Mouse (Mus musculus) urinary bladder, adult 18-20 months (tissue): ENCODE results near the gene Fus.
"Not testable (repeated sequence)": the region's sequence is repeated elsewhere in the genome, so short reads cannot be mapped to it uniquely, and the experiment has no call there.

ENCODE experiments used
- DNase-seq, 2 experiments: peaks; one replicate each; pipeline ENCODE4 v3.0.0; 2022; ENCODE audit warnings: low spot score in 2 of 2, mixed read lengths in 2 of 2

Fus gene

DNA sequence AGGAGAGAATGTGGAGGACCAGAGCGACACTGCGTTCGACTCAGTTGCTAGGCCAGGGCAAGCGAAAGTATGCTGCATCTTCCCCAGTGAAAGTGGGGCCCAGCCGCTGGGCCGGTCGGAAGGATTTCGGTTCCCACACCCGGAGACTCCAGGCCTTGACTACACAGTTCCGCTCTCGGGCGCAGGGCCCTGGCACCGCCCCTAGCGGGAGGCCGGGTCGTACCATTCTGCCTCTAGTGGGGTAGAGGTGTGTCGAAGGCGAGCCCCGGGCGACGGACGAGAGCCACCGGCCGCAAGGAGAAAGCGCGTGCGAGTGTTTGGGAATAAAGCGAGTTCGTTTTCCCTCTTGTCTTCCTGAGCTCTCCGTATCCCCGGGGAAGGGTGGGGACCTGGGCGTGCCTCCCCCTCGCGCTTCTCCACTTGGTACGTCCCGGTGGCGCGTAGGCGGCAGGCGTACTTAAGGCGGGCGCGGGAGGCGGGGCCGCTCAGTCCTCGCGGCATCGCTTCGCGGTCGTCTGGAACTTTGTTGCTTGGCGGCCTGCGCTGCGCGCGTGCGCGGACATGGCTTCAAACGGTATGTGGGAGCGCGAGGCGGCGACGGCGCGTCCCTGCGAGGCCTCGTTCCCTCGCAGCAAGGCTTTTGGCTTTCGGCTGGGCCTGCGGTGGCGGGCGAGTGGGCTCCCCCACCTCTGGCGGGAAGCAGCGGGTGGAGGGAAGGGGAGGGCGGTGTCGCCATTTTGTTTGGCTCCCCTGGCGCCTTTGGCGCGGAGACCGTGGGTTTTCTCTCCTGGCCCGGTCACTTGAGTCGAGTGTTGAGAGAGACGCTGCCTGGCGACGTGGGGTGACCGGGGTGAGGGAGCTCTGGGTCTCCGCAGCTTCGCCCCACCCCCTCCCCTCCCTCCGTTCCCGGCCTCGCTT, at the start of gene Fus:
Fus (plus strand) TSS at position 454 of the 918 bp plus-strand sequence.
- DNase-seq: peak; percentile 90 to 96

DNA sequence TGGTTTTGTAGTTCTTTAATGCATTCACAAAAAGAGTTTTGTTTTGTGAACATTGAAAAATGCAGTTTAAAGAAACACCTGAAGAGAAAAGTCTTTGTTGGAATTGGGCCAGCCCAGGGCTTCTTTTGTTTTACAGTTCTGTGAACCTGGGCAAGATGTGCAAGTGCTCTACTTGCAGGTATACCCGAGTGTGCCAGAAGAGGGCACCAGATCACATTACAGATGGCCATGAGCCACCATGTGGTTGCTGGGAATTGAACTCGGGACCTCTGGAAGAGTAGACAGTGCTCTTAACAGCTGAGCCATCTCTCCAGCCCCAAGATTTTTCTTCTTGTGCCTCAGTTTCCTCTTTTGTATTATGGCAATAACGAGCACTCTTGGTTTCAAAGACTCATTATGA, 49.1 kb upstream of the Fus start:
- DNase-seq: no peak

DNA sequence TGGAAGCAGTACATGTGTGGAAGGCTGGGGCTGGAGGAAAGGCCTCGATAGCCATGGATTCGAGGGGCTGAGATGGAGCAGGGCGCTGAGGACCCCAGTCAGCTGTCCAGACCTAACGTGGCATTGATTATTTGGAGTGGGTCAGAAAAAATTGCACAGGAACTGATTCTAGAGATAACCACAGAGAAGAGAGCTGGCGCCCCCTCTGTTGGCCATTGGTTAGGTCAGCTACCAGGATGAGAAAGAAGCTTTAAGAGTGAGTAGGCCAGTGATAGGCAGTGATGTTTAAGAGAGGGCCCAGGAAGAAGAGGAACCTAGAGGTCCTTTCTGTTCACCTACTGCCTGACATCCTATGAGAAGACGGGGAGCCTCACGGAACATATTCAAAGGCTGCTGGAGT, 48.0 kb upstream of the Fus start:
- no peak for DNase-seq

DNA sequence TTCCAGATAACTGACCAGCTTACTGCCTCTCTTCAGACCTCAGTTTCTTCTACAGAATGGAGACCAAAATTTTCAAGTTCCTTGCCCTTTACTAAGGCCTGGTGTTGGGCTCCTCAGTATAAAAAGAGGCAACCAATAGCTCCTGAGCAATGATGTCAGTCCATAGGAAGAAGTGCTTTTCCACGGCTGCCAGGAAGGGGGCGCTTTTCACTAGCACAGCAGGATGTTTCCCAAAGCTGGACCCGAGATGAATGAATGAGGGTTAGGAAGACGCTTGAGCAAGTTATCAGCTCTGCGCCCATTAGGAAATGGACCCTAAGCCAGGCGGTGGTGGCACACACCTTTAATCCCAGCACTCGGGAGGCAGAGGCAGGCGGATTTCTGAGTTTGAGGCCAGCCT, 45.7 kb upstream of the Fus start:
- DNase-seq: no peak

DNA sequence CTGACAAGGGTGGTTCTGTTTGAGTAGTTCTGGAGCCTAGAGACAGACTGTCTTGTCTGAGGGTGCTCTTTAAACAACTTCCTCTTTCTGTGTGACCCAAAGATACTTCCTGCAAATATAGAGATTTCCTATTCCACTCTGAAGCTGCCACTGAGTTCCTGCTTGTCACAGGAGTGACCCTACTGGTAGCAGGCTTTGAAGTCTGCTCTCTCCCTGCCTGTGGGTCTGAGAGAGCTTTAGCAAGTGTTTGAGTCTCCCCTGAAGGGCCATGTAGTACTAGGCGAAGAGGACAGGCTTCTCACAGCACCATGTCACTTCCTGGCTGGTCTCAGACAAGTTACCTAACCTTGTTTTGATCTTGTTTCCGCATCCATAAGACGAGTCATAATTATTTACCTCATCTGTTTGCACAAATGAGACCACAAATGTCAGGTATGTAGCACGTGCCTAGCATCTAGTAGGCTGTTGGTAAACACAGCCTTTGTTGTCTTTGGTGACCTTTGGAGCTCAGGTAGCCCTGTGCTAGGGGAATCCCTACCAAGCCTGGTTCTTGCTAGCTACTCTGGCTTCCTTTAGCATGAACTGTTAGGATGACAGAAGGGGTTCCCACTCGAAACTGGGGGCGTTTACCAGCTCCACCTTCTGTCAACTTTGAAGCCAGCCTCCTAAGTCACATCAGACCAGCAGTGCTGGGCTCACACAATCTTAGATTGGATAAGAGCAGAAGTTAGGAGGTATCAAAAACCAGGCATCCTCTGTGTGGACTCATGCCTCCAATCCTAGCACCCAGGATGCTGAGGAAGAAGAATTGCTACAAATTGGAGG, 44.6 kb upstream of the Fus start:
- no peak for DNase-seq

DNA sequence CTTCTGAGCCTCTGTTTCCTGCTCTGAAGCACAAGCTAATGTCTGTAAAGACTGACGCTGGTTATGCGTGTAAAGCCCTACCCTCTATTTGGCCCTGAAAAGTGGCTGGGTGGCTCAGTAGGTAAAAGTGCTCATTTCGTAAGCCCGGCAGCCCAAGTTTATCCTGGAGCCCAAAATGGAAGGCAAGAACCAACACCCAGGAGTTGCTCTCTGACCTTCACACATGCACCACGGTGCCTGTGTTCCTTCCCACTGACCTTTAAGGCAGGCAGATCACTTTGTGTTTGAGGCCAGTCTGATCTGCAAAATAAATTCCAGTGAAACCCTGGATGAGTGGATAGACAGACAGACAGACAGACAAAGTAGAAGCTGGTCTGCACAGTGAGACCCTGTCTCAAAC, 43.5 kb upstream of the Fus start:
- DNase-seq: no peak

DNA sequence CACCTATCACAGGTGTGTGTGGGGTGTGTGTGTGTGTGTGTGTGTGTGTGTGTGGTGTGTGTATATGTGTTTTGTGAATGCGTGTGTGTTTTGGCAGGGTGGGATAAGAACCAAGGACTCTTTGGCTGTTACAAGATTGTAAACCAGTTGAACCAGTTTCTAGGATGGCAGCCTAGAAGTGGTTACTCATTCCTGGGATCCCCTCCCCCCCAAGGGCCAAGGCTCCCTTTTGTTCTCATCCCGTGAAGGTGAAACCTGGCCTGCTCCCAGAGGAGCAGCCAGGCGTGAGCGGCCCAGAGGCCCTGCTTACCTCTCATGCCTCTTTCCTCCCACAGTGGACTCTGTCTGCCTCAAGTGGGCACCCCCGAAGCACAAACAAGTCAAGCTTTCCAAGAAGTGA, 42.0 kb upstream of the Fus start:
- DNase-seq: peak in 1 of 2 experiments; percentile 47

DNA sequence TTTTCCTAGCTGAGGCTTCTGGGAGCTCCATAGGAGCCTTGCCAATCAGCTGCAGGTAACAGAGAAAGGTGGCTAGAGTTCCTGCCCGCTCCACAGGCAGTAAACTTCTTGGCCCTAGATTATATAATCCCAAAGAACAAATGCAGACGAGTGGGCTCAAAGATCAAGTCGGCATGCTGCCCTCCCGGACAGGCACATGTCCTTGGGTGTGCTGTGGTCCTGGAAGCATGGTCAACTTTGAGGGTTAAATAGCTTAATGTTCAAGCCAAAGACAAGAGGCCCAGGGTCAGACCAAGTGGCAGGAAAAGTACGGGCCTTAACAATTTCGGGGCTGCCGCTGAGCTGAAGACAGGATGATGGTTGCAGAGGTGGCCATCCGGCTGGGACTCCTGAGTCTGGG, 41.2 kb upstream of the Fus start:
- DNase-seq: no peak

DNA sequence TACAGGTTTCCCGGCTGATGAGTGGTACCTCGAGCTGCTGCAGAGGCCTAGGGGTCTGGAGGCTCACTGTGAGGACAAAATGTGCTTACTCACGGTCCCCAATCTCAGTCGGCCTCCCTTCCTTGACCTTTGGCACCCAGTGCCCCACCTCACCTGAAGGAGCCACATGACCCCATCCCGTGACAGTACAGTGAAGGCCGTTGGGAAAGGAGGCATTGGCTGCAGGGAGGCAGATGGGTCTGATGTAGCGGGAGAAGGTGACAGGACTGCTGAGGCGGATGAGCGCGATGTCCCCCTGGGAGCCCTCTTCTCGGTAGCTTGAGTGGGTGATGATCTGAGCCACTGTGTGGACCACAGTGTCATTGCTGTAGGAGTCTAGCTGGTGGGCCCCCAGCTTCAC, 40.4 kb upstream of the Fus start:
- no peak for DNase-seq

DNA sequence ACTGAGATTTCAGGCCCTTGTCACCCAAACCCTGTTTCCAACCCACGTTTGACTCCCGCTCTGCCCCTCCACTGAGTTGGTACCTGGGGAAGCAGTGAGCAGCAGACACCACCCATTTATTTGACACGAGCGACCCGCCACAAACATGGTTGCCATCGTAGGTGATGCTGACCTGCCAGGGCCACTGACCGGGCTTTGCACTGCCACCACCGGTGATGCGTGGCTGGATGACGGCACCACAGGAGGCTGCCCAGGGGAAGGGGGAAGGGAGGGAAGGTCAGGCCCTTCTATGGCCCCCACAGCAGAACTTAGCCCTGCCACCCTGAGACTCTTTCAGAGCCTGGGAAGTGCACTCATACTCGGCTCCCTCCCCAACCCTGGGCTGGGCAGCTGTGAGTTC, 39.5 kb upstream of the Fus start:
- DNase-seq: no peak

DNA sequence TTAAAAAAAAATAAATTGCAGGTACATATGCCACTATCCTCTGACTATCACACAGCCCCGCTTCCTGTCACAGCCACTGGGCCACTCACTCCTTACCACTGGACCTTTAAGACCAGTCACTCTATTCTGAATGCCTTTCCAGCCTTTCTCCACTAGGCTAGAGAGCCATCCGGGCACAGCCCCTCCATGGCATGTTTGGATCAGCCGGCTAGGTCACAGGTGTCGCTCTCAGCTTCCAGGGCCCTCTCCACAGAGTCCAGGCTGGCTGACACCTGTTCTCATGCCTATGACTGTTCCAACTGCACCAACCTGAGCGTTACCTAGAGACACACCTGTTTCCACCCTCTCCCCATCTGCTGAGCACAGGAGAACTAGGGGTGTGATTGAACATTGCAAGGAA, 38.7 kb upstream of the Fus start:
- DNase-seq: no peak

DNA sequence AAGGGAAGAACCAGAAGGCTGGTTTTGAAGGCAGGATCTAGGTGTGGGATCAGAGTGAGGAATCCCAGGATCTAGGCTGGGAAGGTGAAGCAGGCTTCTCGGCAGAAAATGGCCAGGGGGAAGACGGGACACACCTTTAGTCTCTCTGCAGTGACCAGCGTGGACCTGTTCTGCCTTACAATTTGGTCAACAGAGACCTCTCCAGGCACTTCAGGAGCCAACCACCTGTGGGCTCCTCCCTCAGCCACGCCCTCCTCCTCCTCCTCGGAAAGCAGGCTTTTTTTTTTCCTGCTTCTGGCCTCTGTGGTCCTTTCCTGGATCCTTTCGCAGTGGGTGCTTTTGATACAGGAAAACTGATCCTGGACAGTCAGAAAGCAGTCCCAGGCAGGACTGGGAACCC, 37.3 kb upstream of the Fus start, which contains the start of gene Prss8:
Prss8 (minus strand) TSS at position 182 of the 400 bp plus-strand sequence.
- peak in 1 of 2 experiments; percentile 75 for DNase-seq

DNA sequence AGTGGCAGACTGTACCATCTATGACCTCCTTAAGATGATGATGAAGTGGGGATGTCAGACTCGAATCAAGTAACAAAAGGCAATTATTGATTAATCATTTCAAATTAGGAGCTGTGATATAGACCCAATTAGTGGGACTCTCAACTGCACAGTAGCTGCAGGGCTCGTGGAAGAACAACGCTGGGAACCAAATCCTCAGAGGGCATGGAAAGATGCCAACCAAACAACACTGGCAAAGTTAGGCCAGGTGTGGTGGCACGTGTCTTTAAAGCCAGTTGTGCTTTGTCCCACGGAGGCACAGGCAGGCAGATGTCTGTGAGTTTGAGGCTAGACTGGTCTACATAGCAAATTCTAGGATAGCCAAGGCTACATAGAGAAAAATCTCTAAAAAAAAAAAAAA, 36.6 kb upstream of the Fus start:
- DNase-seq: no peak

DNA sequence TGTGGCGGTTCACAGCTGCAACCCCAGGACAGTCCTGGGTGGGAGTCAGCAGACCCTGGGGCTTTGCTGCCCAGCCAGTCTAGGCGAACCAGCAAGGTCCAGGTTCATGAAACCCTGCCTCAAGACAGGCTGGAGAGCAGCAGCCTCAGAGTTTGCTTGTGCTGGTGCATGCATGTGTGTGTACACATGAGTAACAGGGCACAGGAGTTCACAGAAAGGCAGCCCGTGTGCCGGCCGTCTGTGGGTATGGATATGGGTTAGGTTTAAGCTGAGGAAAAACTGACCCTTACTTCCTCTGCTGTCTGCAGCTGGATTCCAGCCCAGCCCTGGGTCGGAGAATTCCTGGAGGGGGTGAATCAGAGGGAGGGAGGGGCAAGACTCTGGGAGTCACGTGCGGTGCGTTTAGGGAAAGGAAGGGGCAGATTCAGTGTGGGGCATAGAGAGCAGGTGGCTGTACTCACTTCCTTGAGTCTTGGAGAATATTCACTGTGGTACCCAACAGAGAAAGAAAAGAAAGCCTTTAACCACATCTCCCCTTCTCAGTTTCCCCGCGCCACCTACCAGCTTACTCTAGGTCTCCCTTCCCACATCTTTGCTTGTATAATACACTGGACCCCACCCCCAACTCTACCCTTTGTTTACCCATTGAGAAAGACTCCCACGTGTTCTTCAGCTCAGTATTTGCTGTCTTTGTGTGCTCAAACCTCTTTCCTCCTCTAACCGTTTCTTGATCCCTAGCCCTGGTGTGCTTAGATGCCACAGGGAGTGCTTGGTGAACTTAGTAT, 35.7 kb upstream of the Fus start:
- DNase-seq: peak in 1 of 2 experiments; percentile 50

DNA sequence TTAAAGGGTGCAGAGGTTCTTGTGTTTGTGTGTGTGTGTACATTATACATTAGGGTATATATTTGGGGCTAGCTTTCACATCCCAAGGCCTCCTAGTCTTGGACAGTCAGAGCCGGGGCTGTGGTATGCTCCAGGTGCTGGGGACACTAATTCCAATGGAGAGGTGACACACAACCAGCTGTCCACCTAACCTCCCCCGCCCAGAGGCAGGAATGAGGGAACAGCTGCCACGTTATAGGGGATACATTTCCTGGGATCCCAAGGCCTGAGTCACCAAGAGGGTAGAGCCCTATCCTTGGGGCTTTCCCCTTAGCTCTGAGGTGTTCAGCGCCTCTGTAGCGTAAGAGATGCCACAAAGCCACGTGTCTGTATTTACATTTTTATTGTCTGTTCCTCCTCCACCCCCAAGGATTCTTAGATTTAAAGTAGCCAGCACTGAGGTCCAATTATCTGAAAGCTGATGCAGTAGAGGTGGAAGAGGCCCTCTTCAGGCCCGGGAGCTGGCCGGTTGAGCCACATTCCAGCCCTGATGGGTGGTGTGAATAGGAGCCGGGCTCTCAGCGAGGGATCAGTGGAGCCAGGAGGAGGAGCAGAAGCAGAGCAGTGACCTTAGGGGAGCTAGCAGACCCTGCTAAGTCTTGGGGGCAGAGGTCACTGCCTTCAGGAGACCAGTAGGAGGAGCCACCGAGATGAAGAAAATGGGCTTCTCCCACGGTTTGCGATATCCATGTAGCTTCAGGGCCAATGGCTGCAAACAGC, 34.8 kb upstream of the Fus start:
- peak in 1 of 2 experiments; percentile 44 for DNase-seq

DNA sequence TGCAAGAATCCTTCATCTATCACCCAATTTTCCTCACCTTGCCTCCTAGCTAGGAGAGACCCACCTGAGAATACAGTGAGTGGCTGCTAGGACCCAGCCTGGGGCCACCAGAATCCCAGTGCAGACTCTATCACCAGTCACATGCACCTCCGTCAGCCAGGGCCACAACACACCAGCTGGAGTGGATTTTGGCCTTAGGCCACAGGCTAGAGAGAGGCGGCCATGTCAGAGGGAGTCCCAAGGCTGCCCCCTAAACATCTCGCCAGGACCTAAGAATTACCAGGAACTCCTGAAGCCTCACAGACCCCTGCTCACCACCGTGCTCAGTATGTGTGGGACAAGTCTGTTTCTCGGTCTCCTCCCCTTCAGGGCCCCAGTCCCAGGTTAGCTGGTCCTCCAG, 33.2 kb upstream of the Fus start:
- DNase-seq: no peak

DNA sequence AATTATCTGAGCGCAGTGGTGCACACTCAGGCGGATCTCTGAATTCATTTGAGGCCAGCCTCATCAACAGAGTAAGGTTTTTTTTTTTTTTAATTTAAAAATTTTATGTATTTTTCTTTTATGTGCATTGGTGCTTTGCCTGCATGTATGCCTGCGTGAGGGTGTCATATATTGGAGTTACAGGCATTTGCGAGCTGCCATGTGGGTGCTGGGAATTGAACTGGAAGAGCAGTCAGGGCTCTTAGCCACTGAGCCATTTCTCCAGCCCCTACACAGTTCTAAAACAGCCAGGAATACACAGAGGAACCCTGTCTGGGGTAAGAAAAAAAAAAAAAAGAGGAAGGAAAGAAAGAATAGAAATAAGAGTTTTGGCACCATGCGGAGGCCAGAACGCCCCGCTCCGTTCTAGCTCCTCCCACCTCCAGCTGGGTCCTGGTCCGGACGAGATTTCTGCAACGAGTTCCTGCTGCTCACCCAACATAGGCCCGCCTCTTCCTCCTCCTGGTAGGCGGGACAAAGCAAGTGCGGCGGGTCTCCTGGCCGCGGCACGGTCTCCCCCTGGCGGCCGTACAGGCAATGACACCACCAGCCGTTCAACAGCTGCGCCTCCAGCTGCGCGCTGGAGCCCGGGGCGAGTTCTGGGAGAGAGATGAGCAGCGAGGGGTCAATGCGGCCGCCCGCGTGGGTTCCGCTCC, 32.1 kb upstream of the Fus start:
- peak; percentile 92 to 94 for DNase-seq

DNA sequence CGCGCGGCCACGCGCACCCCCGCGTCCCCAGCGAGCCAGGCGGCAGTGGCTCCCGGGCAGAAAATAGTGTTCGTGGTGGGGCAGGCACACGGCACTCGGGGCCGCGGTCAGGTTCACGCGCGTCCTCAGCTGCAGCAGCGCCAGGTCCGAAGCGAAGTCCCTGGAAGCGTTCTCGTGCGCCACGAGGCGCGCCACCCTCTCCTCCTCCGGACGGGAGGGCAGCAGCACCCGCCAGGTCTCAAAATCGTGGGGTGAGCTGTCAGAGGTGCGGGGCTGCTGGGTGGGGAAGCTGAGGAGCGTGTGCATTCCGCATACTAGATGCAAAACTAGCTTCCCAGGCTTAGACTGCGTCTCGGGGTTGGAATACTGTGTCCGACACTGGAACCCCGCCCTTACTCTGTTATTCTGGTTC, 31.5 kb upstream of the Fus start:
- DNase-seq: no peak

DNA sequence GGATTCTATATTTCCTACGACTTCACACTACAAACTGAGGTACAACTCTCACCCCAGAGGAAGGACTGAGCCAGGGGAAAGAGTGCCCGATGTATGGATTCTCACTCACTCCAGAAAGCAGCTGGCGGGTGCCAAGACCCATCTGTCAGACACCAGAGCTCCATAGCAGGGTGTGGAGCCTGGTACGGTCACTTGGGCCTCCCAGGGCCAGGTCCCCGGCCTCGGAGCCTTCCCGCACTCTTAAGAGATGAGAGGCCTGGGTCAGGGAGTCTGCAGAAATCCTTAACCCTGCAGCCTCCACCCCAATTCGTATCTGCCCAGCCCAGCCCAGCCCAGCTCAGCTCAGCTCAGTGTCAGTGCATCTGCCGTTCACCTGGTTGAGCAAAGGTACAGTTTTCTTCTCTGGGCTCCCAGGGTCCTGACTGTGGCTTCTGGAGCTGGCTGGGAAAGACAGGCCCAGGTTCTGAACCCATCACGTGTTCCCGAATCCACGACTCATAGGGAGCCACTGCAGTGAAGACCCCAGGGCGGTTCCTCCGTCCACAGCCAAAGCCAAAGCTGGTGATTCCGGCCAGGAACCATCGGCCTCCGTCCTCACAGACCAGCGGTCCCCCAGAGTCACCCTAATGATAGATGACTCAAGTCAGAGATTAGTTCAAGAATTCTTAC, 30.9 kb upstream of the Fus start:
- no peak for DNase-seq

DNA sequence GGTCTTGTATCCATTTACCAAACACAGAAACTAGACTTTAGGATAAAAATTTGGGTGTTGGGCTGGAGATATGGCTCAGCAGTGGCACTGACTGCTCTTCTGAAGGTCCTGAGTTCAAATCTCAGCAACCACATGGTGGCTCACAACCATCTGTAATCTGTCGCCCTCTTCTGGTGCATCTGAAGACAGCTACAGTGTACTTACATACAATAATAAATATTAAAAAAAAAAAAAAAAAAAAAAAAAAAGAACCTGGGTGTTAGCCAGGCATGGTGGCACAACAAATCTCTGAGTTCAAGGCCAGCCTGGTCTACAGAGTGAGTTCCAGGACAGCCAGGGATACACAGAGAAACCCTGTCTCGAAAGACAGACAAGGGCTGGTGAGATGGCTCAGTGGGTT, 25.2 kb upstream of the Fus start:
- not testable (repeated sequence) for DNase-seq
